Mouse (Mus musculus) E14TG2a.4 (cell line): ENCODE data around the gene Mxd1.

Experiments
- H3K27me3 ChIP-seq: 2 replicates; pipeline ENCODE4 v1.6.1; 2014; ENCODE audit warnings: low read length, control low read depth; ENCODE audit not compliant: insufficient read depth
- H3K36me3 ChIP-seq: 2 replicates; pipeline ENCODE4 v1.6.1; 2014; ENCODE audit warnings: low read length, control low read depth; ENCODE audit not compliant: insufficient read depth
- H3K4me1 ChIP-seq: replicated peaks from 2 replicates; pipeline ENCODE4 v1.6.1; 2014; ENCODE audit warnings: low read depth, low read length, control low read depth
- H3K4me3 ChIP-seq: replicated peaks from 2 replicates; pipeline ENCODE4 v1.5.1; 2014; ENCODE audit warnings: mild to moderate bottlenecking, low read length
- H3K9me3 ChIP-seq: 2 replicates; pipeline ENCODE4 v1.6.1; 2014; ENCODE audit warnings: low read length, control low read depth
- CTCF ChIP-seq: conservative IDR thresholded peaks from 2 replicates; pipeline ENCODE4 v1.5.1; 2014; ENCODE audit warnings: low read length
- NANOG ChIP-seq: IDR thresholded peaks from 2 replicates; pipeline ENCODE4 v1.6.1; 2014; ENCODE audit warnings: borderline replicate concordance, low read length, mixed read lengths
- POU5F1 ChIP-seq: IDR thresholded peaks from 2 replicates; pipeline ENCODE4 v1.6.1; 2014; ENCODE audit warnings: low read length, borderline replicate concordance

Gene Mxd1

GRCm38 (mm10) chr6:86640776-86641175, 28.2 kb downstream of the Mxd1 start:
- H3K27me3 ChIP-seq = peaks cover 6% of the 10 kb centered on the region
- no peaks in the 10 kb centered on the region for H3K9me3 ChIP-seq
- no peaks in the 10 kb centered on the region for H3K36me3 ChIP-seq
- peaks cover 15% of the 10 kb centered on the region for H3K4me1 ChIP-seq
- TF ChIP-seq POU5F1 (no peak), NANOG (no peak), CTCF (no peak)
- no peak overlapping the region for H3K4me3 ChIP-seq

- H3K4me1 ChIP-seq = peaks cover 15% of the 10 kb centered on the region
- H3K9me3 ChIP-seq = no peaks in the 10 kb centered on the region
- H3K27me3 ChIP-seq = peaks cover 6% of the 10 kb centered on the region
- H3K4me3 ChIP-seq = no peak overlapping the region
- TF ChIP-seq NANOG = no peak
- H3K36me3 ChIP-seq = no peaks in the 10 kb centered on the region
Measured at GRCm38 (mm10) chr6:86640161-86640560, 28.8 kb downstream of the Mxd1 start.

- TF ChIP-seq NANOG = no peak
- TF ChIP-seq CTCF = no peak
- no peak for TF ChIP-seq POU5F1
- Histone ChIP-seq H3K36me3 (no peaks in the 10 kb centered on the region), H3K4me1 (peaks cover 15% of the 10 kb centered on the region), H3K9me3 (no peaks in the 10 kb centered on the region), H3K27me3 (peaks cover 6% of the 10 kb centered on the region), H3K4me3 (peak overlapping the region; percentile 26; the same call in 1 of the 2 replicates)
Measured at GRCm38 (mm10) chr6:86639180-86640160, 29.5 kb downstream of the Mxd1 start.

GRCm38 (mm10) chr6:86638434-86638833, 30.5 kb downstream of the Mxd1 start:
- Histone ChIP-seq H3K4me1 (peaks cover 15% of the 10 kb centered on the region), H3K9me3 (no peaks in the 10 kb centered on the region), H3K27me3 (peaks cover 6% of the 10 kb centered on the region), H3K36me3 (no peaks in the 10 kb centered on the region), H3K4me3 (no peak overlapping the region)
- no peak for TF ChIP-seq NANOG

- peaks cover 15% of the 10 kb centered on the region for H3K4me1 ChIP-seq
- TF ChIP-seq NANOG (no peak), POU5F1 (no peak), CTCF (no peak)
- peaks cover 6% of the 10 kb centered on the region for H3K27me3 ChIP-seq
- no peaks in the 10 kb centered on the region for H3K36me3 ChIP-seq
- H3K4me3 ChIP-seq = no peak overlapping the region
- H3K9me3 ChIP-seq = no peaks in the 10 kb centered on the region
Measured at GRCm38 (mm10) chr6:86637860-86638259, 31.1 kb downstream of the Mxd1 start.

GRCm38 (mm10) chr6:86637171-86637835, 31.7 kb downstream of the Mxd1 start:
- TF ChIP-seq CTCF (no peak), POU5F1 (no peak), NANOG (no peak)
- Histone ChIP-seq H3K4me1 (peaks cover 15% of the 10 kb centered on the region), H3K9me3 (no peaks in the 10 kb centered on the region), H3K36me3 (no peaks in the 10 kb centered on the region), H3K27me3 (0 out of 2 replicates have a peak, but pooled peaks cover under 1% of the 10 kb centered on the region), H3K4me3 (no peak overlapping the region)

- H3K4me3 ChIP-seq = no peak overlapping the region
- H3K4me1 ChIP-seq = peaks cover 10% of the 10 kb centered on the region
- no peaks in the 10 kb centered on the region for H3K27me3 ChIP-seq
- TF ChIP-seq POU5F1 (no peak), CTCF (no peak), NANOG (no peak)
- no peaks in the 10 kb centered on the region for H3K9me3 ChIP-seq
- H3K36me3 ChIP-seq = no peaks in the 10 kb centered on the region
Measured at GRCm38 (mm10) chr6:86636495-86636894, 32.5 kb downstream of the Mxd1 start.

- Histone ChIP-seq H3K36me3 (no peaks in the 10 kb centered on the region), H3K9me3 (no peaks in the 10 kb centered on the region), H3K4me3 (no peak overlapping the region), H3K4me1 (peaks cover 42% of the 10 kb centered on the region), H3K27me3 (peaks cover 17% of the 10 kb centered on the region; the same call in 1 of the 2 replicates)
- TF ChIP-seq NANOG (no peak), CTCF (no peak), POU5F1 (no peak)
Measured at GRCm38 (mm10) chr6:86630141-86630540, 38.8 kb downstream of the Mxd1 start.

- peaks cover 29% of the 10 kb centered on the region for H3K27me3 ChIP-seq
- no peaks in the 10 kb centered on the region for H3K36me3 ChIP-seq
- peaks cover 64% of the 10 kb centered on the region for H3K4me1 ChIP-seq
- no peaks in the 10 kb centered on the region for H3K9me3 ChIP-seq
- peak within 1 kb of the TSS; percentile 43 for H3K4me3 ChIP-seq
- TF ChIP-seq NANOG = no peak
- TF ChIP-seq CTCF = no peak
- TF ChIP-seq POU5F1 = no peak
Measured at GRCm38 (mm10) chr6:86627946-86628345, 41.0 kb downstream of the Mxd1 start, which contains the start of gene Asprv1. TSS of gene Asprv1 (plus strand) at chr6:86628164.
